Mouse (Mus musculus) yolk sac, embryonic 10.5 days (tissue): ENCODE results near the gene Nup160.
A peak's percentile ranks its signal among the peaks of the same experiment; 100 is the strongest.

ENCODE experiments used
- DNase-seq: peaks from one replicate; pipeline ENCODE4 v3.0.0-alpha.2; 2017; ENCODE audit warnings: low spot score

Gene Nup160

GRCm38 (mm10) chr2:90745053-90745678 lies 68.2 kb downstream of the Nup160 start, which contains the start of gene Fnbp4:
Gene Fnbp4, plus strand, starts transcription at chr2:90745370.
- DNase-seq, result peak; percentile 99

- no peak for DNase-seq
Measured at GRCm38 (mm10) chr2:90745740-90746537, 68.9 kb downstream of the Nup160 start.

GRCm38 (mm10) chr2:90746538-90746865 lies 69.5 kb downstream of the Nup160 start:
- DNase-seq, result peak; percentile 17

GRCm38 (mm10) chr2:90747131-90747530 lies 70.1 kb downstream of the Nup160 start:
- DNase-seq, result no peak

- DNase-seq, result no peak
Measured at GRCm38 (mm10) chr2:90749676-90750459, 72.9 kb downstream of the Nup160 start.

- DNase-seq, result no peak
Measured at GRCm38 (mm10) chr2:90753565-90753964, 76.5 kb downstream of the Nup160 start.

- DNase-seq, result no peak
Measured at GRCm38 (mm10) chr2:90754188-90754587, 77.2 kb downstream of the Nup160 start.

GRCm38 (mm10) chr2:90765123-90765522 lies 88.1 kb downstream of the Nup160 start:
- DNase-seq, result no peak

- no peak for DNase-seq
Measured at GRCm38 (mm10) chr2:90781323-90781722, 104.3 kb downstream of the Nup160 start.

- no peak for DNase-seq
Measured at GRCm38 (mm10) chr2:90781938-90782337, 104.9 kb downstream of the Nup160 start.

GRCm38 (mm10) chr2:90782458-90782857 lies 105.4 kb downstream of the Nup160 start, which contains the start of gene Agbl2:
Gene Agbl2, plus strand, starts transcription at chr2:90782727.
- no peak for DNase-seq

- peak; percentile 46 for DNase-seq
Measured at GRCm38 (mm10) chr2:90782901-90783486, 106.0 kb downstream of the Nup160 start.
